Mouse (Mus musculus): ENCODE results near the gene Dusp5. TPM values are rescaled to one million over a fixed set of nuclear protein-coding genes. Genes with fewer than 3 reads are reported as not detected.
A peak's percentile ranks its signal among the peaks of the same experiment; 100 is the strongest.
"Not testable (repeated sequence)": the region's sequence is repeated elsewhere in the genome, so short reads cannot be mapped to it uniquely, and the experiment has no call there.

Dusp5 gene
- polyA plus RNA-seq, 1 experiment from 2014 or later: 4.0 TPM

DNA sequence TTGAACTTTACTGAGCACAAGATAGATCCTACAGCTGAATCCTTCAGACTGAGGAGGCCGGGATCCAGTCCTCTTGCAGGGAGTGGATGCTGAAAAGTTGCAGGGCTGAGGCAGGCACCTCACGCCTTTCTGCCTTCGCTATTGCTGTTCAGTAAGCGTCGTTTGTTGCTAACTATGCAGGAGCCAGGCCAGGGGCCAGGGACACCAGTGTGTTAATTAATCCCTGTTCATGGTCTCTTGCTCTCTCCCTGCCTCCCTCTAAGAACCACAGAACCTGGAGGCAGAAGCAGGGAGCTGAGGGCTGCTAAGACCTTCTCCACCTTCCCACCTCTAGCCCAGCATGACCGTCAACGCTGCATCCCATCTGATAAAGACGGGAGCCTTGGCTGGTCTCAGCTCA is 29.9 kb upstream of the Dusp5 start:
- 86% methylated on average over 8 of the region's 8 CpGs for WGBS
- Histone ChIP-seq H3K27me3 (no peaks in the 10 kb centered on the region), H3K9ac (no peak overlapping the region), H3K4me1 (peaks cover 8% of the 10 kb centered on the region; the same call in 1 of the 2 replicates), H3K9me3 (replicated peaks) (no peaks in the 10 kb centered on the region), H3K4me3 (replicated peaks) (no peak overlapping the region), H3K36me3 (no peaks in the 10 kb centered on the region), H3K27ac (replicated peaks) (no peak overlapping the region), H3K4me2 (replicated peaks) (no peak overlapping the region)
- ATAC-seq (ENCODE audit: insufficient number of reproducible peaks, low FRiP score, low TSS enrichment, low read depth): no peak

DNA sequence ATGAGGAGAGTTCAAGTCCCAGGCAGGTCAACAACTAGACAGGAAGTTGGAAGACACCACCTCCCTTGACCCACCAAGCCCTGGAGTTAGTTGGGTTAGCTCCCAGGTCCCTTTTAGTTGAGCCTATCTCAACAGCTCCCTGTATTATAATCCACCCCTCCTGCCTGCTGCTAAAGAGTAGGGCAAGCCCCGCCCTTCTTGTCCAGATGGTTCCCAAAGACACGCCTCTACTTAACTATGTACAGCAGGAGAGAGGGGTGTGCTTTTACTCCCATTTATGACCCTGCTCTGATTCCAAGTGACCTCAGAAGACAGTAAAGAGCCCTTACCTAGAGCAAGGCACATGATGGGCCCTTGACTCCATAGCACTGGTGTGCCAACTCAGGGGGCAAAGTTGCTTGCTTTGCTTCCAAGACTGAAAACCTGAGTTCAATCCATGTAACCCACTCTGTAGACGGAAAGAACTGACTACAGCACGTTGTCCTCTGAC is 29.4 kb upstream of the Dusp5 start:
- Histone ChIP-seq H3K9me3 (replicated peaks) (no peaks in the 10 kb centered on the region), H3K9ac (no peak overlapping the region), H3K27ac (replicated peaks) (no peak overlapping the region), H3K4me3 (replicated peaks) (no peak overlapping the region), H3K4me2 (replicated peaks) (no peak overlapping the region), H3K27me3 (no peaks in the 10 kb centered on the region), H3K4me1 (peaks cover 8% of the 10 kb centered on the region; the same call in 1 of the 2 replicates), H3K36me3 (no peaks in the 10 kb centered on the region)
- no peak for ATAC-seq (ENCODE audit: insufficient number of reproducible peaks, low FRiP score, low TSS enrichment, low read depth)
- 80% methylated on average over 4 of the region's 4 CpGs for WGBS

DNA sequence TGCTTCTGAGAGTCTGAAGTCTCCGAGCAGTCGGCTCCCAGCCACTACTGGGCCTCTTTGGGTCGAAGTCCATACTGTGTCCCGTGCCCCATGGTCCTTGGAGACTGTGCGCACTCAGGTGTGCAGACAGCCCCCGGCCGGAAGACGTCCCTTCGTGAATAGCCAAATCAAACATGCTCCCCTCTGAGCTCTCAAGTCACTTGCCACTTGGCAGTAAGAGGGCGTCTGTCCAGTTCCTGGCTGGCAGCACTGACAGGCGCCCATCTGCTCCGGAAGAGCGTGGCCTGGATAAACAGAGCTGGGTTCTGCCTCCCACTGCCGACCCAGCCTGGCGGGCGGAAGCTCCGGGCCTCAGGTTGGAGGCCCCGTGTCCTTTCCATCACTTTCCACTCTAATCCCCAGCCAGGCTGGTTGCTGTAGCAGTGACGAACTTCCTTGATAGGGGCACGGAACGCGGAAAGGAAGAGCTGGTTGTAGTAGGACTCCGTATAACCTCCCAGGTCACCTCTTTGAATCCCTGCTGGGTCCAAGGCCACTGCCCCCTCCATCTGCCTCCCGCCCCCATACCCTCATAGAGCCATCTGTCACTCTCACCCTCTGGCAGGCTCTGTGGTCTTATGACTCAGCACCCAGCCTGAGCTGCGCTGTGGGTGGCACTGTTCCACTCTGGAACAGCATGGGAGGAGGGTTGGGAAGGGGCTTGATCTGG is 28.5 kb upstream of the Dusp5 start:
- Histone ChIP-seq H3K4me1 (peaks cover 8% of the 10 kb centered on the region; the same call in 1 of the 2 replicates), H3K27me3 (no peaks in the 10 kb centered on the region), H3K9me3 (replicated peaks) (no peaks in the 10 kb centered on the region), H3K27ac (replicated peaks) (no peak overlapping the region), H3K4me3 (replicated peaks) (no peak overlapping the region), H3K36me3 (no peaks in the 10 kb centered on the region), H3K9ac (no peak overlapping the region), H3K4me2 (replicated peaks) (no peak overlapping the region)
- ATAC-seq (ENCODE audit: insufficient number of reproducible peaks, low FRiP score, low TSS enrichment, low read depth): no peak
- 79% methylated on average over 25 of the region's 25 CpGs for WGBS

DNA sequence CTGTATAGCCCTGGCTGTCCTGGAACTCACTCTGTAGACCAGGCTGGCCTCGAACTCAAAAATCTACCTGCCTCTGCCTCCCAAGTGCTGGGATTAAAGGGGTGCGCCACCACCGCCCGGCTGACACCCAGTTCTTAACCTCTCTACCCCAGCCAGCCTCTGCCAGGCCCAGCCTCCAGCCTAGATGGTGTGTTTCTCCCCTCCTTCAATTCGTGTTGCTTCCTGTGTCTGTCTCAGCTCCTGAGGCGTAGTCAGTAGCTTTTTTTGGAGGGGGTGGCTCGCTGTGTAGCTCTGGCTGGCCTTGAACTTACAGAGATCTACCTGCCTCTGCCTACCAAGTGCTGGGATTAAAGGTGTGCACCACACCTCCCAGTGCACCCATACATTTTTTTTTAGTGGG is 27.7 kb upstream of the Dusp5 start:
- ATAC-seq (ENCODE audit: insufficient number of reproducible peaks, low FRiP score, low TSS enrichment, low read depth); H3K36me3 ChIP-seq; H3K9ac ChIP-seq; H3K4me2 ChIP-seq (replicated peaks); H3K4me1 ChIP-seq; H3K27me3 ChIP-seq; H3K9me3 ChIP-seq (replicated peaks); H3K4me3 ChIP-seq (replicated peaks); H3K27ac ChIP-seq (replicated peaks): not testable (repeated sequence)
- WGBS: 86% methylated on average over 7 of the region's 7 CpGs

DNA sequence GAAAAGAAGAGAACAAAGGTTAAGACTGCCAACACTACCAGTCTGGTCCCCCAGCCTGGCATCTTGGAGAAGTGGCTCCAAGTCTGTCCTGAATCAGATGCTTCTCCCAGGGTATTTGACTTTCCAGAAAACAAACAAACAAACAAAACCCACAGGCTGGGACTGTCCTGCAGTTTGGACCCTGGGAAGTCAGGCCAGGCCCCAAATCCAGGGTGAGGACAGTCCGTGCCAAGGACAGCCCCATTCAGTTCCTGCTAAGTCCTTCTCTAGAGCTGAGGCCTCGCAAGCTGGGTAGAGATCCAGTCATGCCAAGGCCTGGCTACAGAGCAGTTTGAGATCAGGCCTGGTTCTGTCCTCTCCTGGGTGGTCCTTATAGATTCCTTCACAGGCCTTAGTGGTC is 27.1 kb upstream of the Dusp5 start:
- Histone ChIP-seq H3K9me3 (replicated peaks) (no peaks in the 10 kb centered on the region), H3K27ac (replicated peaks) (no peak overlapping the region), H3K4me1 (peaks cover 8% of the 10 kb centered on the region; the same call in 1 of the 2 replicates), H3K27me3 (no peaks in the 10 kb centered on the region), H3K4me2 (replicated peaks) (no peak overlapping the region), H3K9ac (no peak overlapping the region), H3K36me3 (no peaks in the 10 kb centered on the region), H3K4me3 (replicated peaks) (no peak overlapping the region)
- no peak for ATAC-seq (ENCODE audit: insufficient number of reproducible peaks, low FRiP score, low TSS enrichment, low read depth)
- WGBS: 86% methylated on average over 2 of the region's 2 CpGs

DNA sequence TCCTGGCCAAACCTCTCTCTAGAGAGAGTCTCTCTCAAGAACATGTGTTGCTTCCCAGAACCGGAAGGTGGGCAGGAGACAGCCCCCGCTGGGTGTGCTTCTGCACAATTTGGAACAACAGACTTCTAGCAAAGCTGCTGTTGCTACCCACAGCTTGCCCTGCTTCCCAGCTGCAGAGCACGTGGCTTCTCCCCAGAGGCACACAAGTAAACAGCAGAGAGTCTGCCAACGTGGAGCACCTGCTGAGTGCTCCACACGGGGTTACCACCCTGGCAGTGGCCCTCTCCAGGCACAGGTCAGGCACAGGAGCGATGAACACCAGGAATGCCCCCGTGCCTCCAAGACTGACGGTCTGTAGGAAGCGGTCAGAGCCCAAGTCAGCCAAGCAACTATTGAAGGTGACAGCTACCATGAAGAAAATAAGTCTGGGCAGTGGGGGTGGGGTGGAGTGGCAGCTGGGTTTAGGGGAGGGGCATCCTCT is 26.0 kb upstream of the Dusp5 start:
- no peak overlapping the region for H3K4me3 ChIP-seq (replicated peaks)
- H3K9me3 ChIP-seq (replicated peaks): no peaks in the 10 kb centered on the region
- no peak for ATAC-seq (ENCODE audit: insufficient number of reproducible peaks, low FRiP score, low TSS enrichment, low read depth)
- H3K4me2 ChIP-seq (replicated peaks): no peak overlapping the region
- 48% methylated on average over 9 of the region's 9 CpGs for whole genome bisulfite sequencing
- peaks cover 8% of the 10 kb centered on the region; the same call in 1 of the 2 replicates for H3K4me1 ChIP-seq
- no peaks in the 10 kb centered on the region for H3K36me3 ChIP-seq
- no peak overlapping the region for H3K27ac ChIP-seq (replicated peaks)
- H3K27me3 ChIP-seq: no peaks in the 10 kb centered on the region
- no peak overlapping the region for H3K9ac ChIP-seq

DNA sequence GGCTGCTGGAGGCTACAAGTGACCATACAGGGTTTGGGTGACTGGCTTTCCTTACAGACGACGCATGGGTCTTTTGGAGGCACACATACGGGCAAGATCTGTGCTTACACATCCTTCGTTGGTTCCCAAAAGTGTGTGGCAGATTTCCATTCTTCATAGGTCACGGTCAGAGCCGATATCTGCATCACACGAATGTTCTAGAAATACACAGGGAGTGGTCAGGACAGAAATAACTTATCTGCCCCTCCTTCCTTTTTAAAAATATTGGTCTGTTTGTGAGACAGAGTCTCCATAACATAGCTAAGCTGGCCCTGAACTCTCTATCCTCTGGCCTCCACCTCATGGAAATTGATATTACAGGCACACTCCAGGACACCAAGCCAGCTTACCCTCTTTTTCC is 24.7 kb upstream of the Dusp5 start:
- H3K9ac ChIP-seq: no peak overlapping the region
- no peak overlapping the region for H3K4me3 ChIP-seq (replicated peaks)
- ATAC-seq (ENCODE audit: insufficient number of reproducible peaks, low FRiP score, low TSS enrichment, low read depth): no peak
- no peaks in the 10 kb centered on the region for H3K36me3 ChIP-seq
- no peaks in the 10 kb centered on the region for H3K9me3 ChIP-seq (replicated peaks)
- WGBS: 77% methylated on average over 7 of the region's 7 CpGs
- no peaks in the 10 kb centered on the region for H3K27me3 ChIP-seq
- peaks cover 8% of the 10 kb centered on the region; the same call in 1 of the 2 replicates for H3K4me1 ChIP-seq
- H3K27ac ChIP-seq (replicated peaks): no peak overlapping the region
- H3K4me2 ChIP-seq (replicated peaks): no peak overlapping the region

DNA sequence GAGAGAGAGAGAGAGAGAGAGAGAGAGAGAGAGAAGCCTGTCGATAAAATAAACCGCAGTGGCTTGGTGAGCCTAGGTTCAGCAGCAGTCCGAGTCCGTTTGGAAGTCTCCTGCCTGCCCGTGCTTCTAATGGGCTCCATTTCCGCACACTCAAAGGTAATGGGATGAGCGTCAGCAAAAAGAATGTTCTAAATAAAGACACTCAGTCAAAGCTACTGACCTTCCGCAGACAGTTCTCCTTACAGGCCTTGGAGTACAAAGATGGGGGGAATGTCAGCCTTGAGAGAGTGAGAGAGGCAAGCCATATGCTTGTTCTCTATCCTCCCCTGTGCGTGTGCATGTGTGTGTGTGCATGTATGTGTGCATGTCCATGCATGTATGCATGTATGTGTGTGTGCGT is 23.2 kb upstream of the Dusp5 start:
- ATAC-seq (ENCODE audit: insufficient number of reproducible peaks, low FRiP score, low TSS enrichment, low read depth): no peak
- Histone ChIP-seq H3K9me3 (replicated peaks) (no peaks in the 10 kb centered on the region), H3K4me1 (peaks cover 8% of the 10 kb centered on the region; the same call in 1 of the 2 replicates), H3K9ac (no peak overlapping the region), H3K4me3 (replicated peaks) (no peak overlapping the region), H3K27ac (replicated peaks) (no peak overlapping the region), H3K27me3 (no peaks in the 10 kb centered on the region), H3K4me2 (replicated peaks) (no peak overlapping the region), H3K36me3 (no peaks in the 10 kb centered on the region)
- 76% methylated on average over 10 of the region's 10 CpGs for WGBS

DNA sequence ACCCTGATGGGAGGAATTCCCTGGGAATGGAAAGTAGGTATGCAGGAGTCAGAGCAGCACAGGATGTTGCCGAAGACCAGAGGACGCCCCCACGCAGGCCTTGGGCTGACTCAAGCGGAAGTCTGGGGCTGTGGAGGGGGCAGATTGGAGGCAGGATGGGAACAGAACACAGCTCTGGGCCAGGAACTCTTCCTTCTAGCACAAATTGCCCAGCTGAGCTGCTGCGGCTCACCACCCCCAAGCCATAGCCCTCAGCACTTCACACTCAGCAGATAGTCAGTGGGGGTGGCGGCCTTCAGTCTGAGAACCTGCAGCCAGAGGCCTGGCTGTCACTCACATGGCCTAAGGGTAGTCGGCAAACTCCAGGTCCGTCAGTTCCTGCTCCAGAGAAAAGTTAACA is 21.4 kb upstream of the Dusp5 start:
- ATAC-seq (ENCODE audit: insufficient number of reproducible peaks, low FRiP score, low TSS enrichment, low read depth): peak; percentile 49; the same call in 1 of the 2 replicates
- H3K4me1 ChIP-seq: peaks cover 7% of the 10 kb centered on the region; the same call in 1 of the 2 replicates
- 47% methylated on average over 8 of the region's 8 CpGs for WGBS
- H3K27ac ChIP-seq (replicated peaks): no peak overlapping the region
- H3K36me3 ChIP-seq: no peaks in the 10 kb centered on the region
- no peak overlapping the region for H3K9ac ChIP-seq
- no peaks in the 10 kb centered on the region for H3K9me3 ChIP-seq (replicated peaks)
- H3K4me3 ChIP-seq (replicated peaks): no peak overlapping the region
- no peaks in the 10 kb centered on the region for H3K27me3 ChIP-seq
- H3K4me2 ChIP-seq (replicated peaks): no peak overlapping the region

DNA sequence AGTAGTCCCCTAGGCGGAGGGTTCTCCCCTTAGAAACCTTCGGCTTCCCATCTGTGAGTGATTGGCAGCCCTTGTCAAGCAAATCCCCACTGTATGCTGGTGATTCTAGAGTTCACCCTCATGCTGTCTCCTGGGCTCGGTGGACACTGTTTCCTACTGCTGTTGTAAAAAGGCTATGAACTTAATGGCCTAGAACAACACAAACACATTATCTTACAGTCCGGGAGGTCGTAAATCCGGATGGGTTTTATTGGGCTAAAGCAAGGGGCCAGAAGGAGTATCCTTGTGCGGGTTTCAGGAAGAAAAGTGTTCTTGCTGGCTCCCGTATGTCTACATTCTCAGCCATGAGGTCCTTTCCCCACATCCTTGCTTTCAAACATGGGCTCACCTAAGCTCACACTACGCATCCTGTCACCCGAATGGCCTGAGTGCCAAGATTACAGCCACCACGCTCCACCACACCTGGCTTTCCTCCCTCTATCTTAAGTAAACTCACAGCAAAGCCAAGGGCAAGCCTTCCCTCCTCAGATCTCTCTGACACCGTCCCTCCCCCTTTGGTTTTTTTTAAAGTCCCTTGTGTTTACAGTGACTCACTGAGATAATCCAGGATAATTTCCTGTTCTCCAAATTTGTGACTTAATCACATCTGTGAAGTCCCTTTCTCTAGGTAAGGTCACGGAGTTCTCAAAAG is 17.5 kb upstream of the Dusp5 start:
- Histone ChIP-seq H3K9me3 (replicated peaks) (no peaks in the 10 kb centered on the region), H3K27ac (replicated peaks) (no peak overlapping the region), H3K9ac (no peak overlapping the region), H3K4me3 (replicated peaks) (no peak overlapping the region), H3K4me1 (no peaks in the 10 kb centered on the region), H3K4me2 (replicated peaks) (no peak overlapping the region), H3K36me3 (no peaks in the 10 kb centered on the region), H3K27me3 (no peaks in the 10 kb centered on the region)
- WGBS: 70% methylated on average over 13 of the region's 13 CpGs
- no peak for ATAC-seq (ENCODE audit: insufficient number of reproducible peaks, low FRiP score, low TSS enrichment, low read depth)

DNA sequence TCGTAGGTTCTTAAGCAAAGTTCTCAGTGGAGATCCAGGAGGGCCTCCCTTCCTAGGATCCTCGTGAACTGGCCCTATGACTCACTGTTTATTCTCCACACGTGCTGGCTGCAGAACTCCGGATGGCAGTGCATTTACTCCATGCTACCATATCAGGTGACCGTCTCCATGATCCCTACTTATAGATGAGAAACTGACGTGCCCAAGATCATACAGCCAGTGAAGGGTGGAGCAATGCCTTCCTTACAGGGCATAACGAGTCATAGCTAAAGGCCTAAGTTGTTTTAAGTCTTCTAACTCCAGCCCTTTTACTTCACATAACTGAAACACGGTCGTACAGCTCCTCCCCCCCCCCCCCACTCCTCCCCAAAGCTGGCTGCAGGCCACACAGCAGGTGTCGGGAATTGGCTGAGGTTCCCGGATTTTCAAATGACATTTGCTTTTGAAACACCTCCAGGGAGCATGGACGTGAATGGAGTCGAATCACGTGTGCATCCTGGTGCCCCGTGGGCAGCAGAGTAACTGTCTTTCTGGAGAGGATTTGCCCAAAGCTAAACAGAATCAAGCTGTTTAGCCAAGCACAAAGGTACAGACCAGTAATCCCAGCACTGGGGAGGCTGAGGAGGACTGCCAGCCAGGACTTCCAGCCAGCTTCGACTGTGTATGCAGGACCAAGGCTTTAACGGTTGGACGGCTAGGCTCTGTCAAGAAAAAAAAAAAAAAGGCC is 11.4 kb upstream of the Dusp5 start:
- Histone ChIP-seq H3K4me2 (replicated peaks) (no peak overlapping the region), H3K4me1 (0 out of 2 replicates have a peak, but pooled peaks cover 3% of the 10 kb centered on the region), H3K9me3 (replicated peaks) (no peaks in the 10 kb centered on the region), H3K9ac (no peak overlapping the region), H3K36me3 (no peaks in the 10 kb centered on the region), H3K27me3 (peaks cover 3% of the 10 kb centered on the region; the same call in 1 of the 2 replicates), H3K27ac (replicated peaks) (no peak overlapping the region), H3K4me3 (replicated peaks) (no peak overlapping the region)
- ATAC-seq (ENCODE audit: insufficient number of reproducible peaks, low FRiP score, low TSS enrichment, low read depth): no peak
- 27% methylated on average over 18 of the region's 18 CpGs for WGBS
